Mouse (Mus musculus) myocyte (in vitro differentiated cells): ENCODE results near the gene Snrnp70. TPM values are rescaled to one million over a fixed set of nuclear protein-coding genes. Genes with fewer than 3 reads are reported as not detected.

Source experiments
- H3K27me3 ChIP-seq: one replicate; pipeline ENCODE4 v1.6.1; 2011; ENCODE audit not compliant: control insufficient read depth, insufficient read depth, insufficient read length
- H3K36me3 ChIP-seq: one replicate; pipeline ENCODE4 v1.6.1; 2011; ENCODE audit not compliant: control insufficient read depth, insufficient read depth
- H3K4me2 ChIP-seq: one replicate; pipeline ENCODE4 v1.6.1; 2011; ENCODE audit warnings: low read depth, control low read depth
- H3K4me3 ChIP-seq: one replicate; pipeline ENCODE4 v1.5.1; 2011; ENCODE audit warnings: mild to moderate bottlenecking, control low read depth, moderate library complexity
- H3K79me2 ChIP-seq: one replicate; pipeline ENCODE4 v1.6.1; 2011; ENCODE audit not compliant: control insufficient read depth, insufficient read depth
- H3ac ChIP-seq: one replicate; pipeline ENCODE4 v1.6.1; 2011; ENCODE audit not compliant: control insufficient read depth, insufficient read length
- CEBPB ChIP-seq: IDR thresholded peaks from 2 replicates; pipeline ENCODE4 v1.6.1; 2011; ENCODE audit warnings: mild to moderate bottlenecking, moderate library complexity; ENCODE audit not compliant: poor library complexity, insufficient read depth, severe bottlenecking
- E2F4 ChIP-seq: IDR thresholded peaks from one replicate; pipeline ENCODE4 v1.6.1; 2011; ENCODE audit warnings: mild to moderate bottlenecking, control low read depth, moderate library complexity; ENCODE audit not compliant: insufficient read depth
- MAX ChIP-seq: IDR thresholded peaks from one replicate; pipeline ENCODE4 v1.6.1; 2011; ENCODE audit warnings: low read depth, mild to moderate bottlenecking, control low read depth
- MYOD1 ChIP-seq, 3 experiments: IDR thresholded peaks; one replicate each; pipeline ENCODE4 v1.6.1; 2011; ENCODE audit warnings: control low read depth in 2 of 3, low read depth in 2 of 3, mild to moderate bottlenecking in 2 of 3, moderate library complexity in 1 of 3; ENCODE audit not compliant: insufficient read length in 2 of 3, control insufficient read depth in 1 of 3
- MYOG ChIP-seq, 3 experiments: IDR thresholded peaks; one replicate each; pipeline ENCODE4 v1.6.1; 2011; ENCODE audit warnings: control low read depth in 2 of 3, low read depth in 2 of 3, mild to moderate bottlenecking in 2 of 3; ENCODE audit not compliant: insufficient read length in 2 of 3, control insufficient read depth in 1 of 3, insufficient read depth in 1 of 3
- POLR2A ChIP-seq: IDR thresholded peaks from one replicate; pipeline ENCODE4 v1.6.1; 2011; ENCODE audit warnings: low read depth, mild to moderate bottlenecking, control low read depth, moderate library complexity; ENCODE audit not compliant: insufficient read length
- POLR2AphosphoS2 ChIP-seq: IDR thresholded peaks from one replicate; pipeline ENCODE4 v1.6.1; 2011; ENCODE audit warnings: low read depth, control low read depth; ENCODE audit not compliant: insufficient read length
- REST ChIP-seq: IDR thresholded peaks from one replicate; pipeline ENCODE4 v1.6.1; 2011; ENCODE audit warnings: mild to moderate bottlenecking, control low read depth, moderate library complexity; ENCODE audit not compliant: insufficient read depth, insufficient read length
- SRF ChIP-seq: IDR thresholded peaks from one replicate; pipeline ENCODE4 v1.6.1; 2011; ENCODE audit warnings: low read depth; ENCODE audit not compliant: control insufficient read depth, insufficient read length
- TCF12 ChIP-seq: IDR thresholded peaks from one replicate; pipeline ENCODE4 v1.6.1; 2011; ENCODE audit warnings: mild to moderate bottlenecking, control low read depth; ENCODE audit not compliant: poor library complexity, insufficient read depth, severe bottlenecking
- TCF3 ChIP-seq: IDR thresholded peaks from one replicate; pipeline ENCODE4 v1.6.1; 2011; ENCODE audit warnings: low read depth, control low read depth; ENCODE audit not compliant: insufficient read length
- USF1 ChIP-seq: IDR thresholded peaks from one replicate; pipeline ENCODE4 v1.6.1; 2011; ENCODE audit warnings: low read depth, mild to moderate bottlenecking, control low read depth, moderate library complexity
- polyA plus RNA-seq: library from polyadenylated mRNA; unstranded; fragments of >200 nt; fragmentation: generic; extraction: Trizol; gene quantifications from one replicate; pipeline ENCODE4 v1.2.1, GENCODE M21; 2012; ENCODE audit warnings: missing spikeins

Snrnp70 gene
- polyA plus RNA-seq, 1 experiment: 189 TPM

DNA sequence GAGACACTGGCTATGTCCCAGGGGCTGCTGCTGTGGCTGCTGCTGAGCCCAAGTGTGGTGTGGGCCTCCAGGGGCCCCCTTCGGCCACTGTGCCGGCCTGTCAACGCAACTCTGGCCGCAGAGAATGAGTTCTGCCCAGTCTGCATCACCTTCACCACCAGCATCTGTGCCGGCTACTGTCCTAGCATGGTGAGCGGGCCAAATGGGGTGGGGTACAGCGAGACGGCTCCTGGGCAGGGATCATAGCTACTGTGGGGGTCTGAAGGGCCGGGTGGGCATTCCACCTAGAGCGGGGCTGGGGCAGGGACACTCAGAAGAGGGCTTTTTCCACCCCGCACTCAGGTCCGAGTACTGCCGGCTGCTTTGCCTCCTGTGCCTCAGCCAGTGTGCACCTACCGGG, 25.7 kb upstream of the Snrnp70 start:
- H3ac ChIP-seq: no peak overlapping the region
- peaks cover 3% of the 10 kb centered on the region for H3K36me3 ChIP-seq
- H3K79me2 ChIP-seq: no peaks in the 10 kb centered on the region
- H3K27me3 ChIP-seq: peaks cover under 1% of the 10 kb centered on the region
- H3K4me3 ChIP-seq: no peak overlapping the region
- no peak overlapping the region for H3K4me2 ChIP-seq
- TF ChIP-seq CEBPB: no peak
- no peak for TF ChIP-seq E2F4
- no peak for TF ChIP-seq MAX
- no peak for TF ChIP-seq SRF
- TF ChIP-seq MYOG (IDR thresholded peaks at IDR 0.05; ENCODE audit: control insufficient read depth in 1 of 3, insufficient read depth in 1 of 3, insufficient read length in 2 of 3, low read depth in 2 of 3): no peak
- TF ChIP-seq POLR2AphosphoS2: no peak
- TF ChIP-seq TCF3: no peak
- no peak for TF ChIP-seq USF1
- TF ChIP-seq REST: no peak
- TF ChIP-seq POLR2A: no peak
- no peak for TF ChIP-seq MYOD1 (IDR thresholded peaks at IDR 0.05; ENCODE audit: control insufficient read depth in 1 of 3, insufficient read length in 2 of 3, low read depth in 2 of 3)
- TF ChIP-seq TCF12: no peak

GRCm38 (mm10) chr7:45420615-45420919, 25.0 kb upstream of the Snrnp70 start, which contains the start of gene Lhb:
TSS of gene Lhb (plus strand) at chr7:45420820.
- Histone ChIP-seq H3ac (no peak within 1 kb of the TSS), H3K27me3 (peaks cover 6% of the 10 kb centered on the region), H3K79me2 (no peaks in the 10 kb centered on the region), H3K36me3 (peaks cover 3% of the 10 kb centered on the region), H3K4me2 (no peak within 1 kb of the TSS), H3K4me3 (no peak within 1 kb of the TSS)
- no peak for TF ChIP-seq MYOD1 (IDR thresholded peaks at IDR 0.05; ENCODE audit: control insufficient read depth in 1 of 3, insufficient read length in 2 of 3, low read depth in 2 of 3)
- TF ChIP-seq E2F4: no peak
- TF ChIP-seq CEBPB: no peak
- TF ChIP-seq REST: no peak
- TF ChIP-seq POLR2AphosphoS2: no peak
- TF ChIP-seq POLR2A: no peak
- TF ChIP-seq TCF3: no peak
- no peak for TF ChIP-seq MAX
- no peak for TF ChIP-seq USF1
- no peak for TF ChIP-seq SRF
- no peak for TF ChIP-seq TCF12
- TF ChIP-seq MYOG (IDR thresholded peaks at IDR 0.05; ENCODE audit: control insufficient read depth in 1 of 3, insufficient read depth in 1 of 3, insufficient read length in 2 of 3, low read depth in 2 of 3): no peak

DNA sequence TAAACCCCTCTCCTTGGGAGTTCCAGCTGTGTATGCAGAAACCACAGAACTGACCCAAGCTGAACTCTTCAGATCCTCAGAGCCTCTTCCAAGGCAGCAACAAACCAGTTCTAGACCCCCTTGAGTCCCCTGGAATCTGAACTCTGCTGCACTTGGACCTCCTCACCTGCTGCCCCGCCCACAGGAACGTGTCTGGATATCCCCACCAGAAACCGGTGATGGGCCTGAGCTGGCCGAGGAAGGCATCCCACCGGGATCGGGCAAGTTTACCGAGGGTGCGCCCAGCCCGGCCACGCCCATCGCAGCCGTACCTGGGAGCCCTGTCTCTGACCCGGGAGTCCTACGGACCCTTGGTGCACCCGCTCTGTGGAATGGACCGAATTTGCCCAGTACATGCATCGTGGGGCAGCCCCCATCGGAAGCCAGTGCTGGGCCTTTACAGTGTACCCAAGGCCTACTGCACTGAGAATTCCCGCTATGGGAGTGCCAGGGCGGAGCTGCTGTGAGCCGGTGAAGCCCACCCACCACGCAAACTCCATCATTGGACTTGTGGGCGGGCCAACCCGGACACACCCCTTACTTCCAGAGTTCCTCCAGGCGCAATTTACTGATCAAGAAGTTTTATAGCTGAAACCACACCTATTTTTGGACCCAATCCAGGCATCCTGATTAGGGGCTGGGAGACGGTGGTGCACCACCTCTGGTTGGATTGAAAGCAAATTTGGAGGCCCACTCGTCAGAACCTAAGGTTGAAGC, 24.5 kb upstream of the Snrnp70 start:
- no peak overlapping the region for H3K4me2 ChIP-seq
- peaks cover 9% of the 10 kb centered on the region for H3K27me3 ChIP-seq
- H3K36me3 ChIP-seq: peaks cover 3% of the 10 kb centered on the region
- H3K4me3 ChIP-seq: no peak overlapping the region
- TF ChIP-seq TCF3 (no peak), CEBPB (no peak), TCF12 (no peak), MYOG (IDR thresholded peaks at IDR 0.05; ENCODE audit: control insufficient read depth in 1 of 3, insufficient read depth in 1 of 3, insufficient read length in 2 of 3, low read depth in 2 of 3) (no peak), REST (no peak), MAX (no peak), SRF (no peak), USF1 (no peak), POLR2AphosphoS2 (no peak), E2F4 (no peak), POLR2A (no peak), MYOD1 (IDR thresholded peaks at IDR 0.05; ENCODE audit: control insufficient read depth in 1 of 3, insufficient read length in 2 of 3, low read depth in 2 of 3) (no peak)
- H3K79me2 ChIP-seq: no peaks in the 10 kb centered on the region
- H3ac ChIP-seq: no peak overlapping the region

DNA sequence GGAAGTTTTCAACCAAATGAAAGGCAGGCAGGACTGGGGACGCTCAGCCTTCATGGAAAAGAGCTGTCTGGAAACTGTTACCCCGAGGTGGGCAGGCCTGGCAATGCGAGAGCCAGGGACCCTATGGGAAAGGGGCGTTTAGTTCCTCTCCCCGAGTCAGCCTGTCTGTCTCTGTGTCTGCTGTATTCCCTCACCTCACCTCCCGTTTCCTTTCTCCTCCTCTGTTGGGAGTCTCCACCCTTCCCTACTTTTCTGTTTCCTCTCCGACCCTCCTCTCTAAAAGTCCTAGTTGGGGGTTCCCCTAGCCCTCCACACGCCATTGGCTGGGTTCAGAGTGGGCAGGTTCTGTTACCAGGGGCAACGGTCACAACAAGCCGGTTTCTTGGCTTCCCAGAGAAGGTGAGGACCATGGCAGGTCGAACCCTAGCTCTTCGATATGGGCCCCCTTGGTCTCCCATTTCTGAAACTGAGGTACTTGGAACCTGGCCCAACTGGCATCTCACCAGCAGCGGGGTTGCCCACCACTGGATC, 22.5 kb upstream of the Snrnp70 start:
- Histone ChIP-seq H3K4me3 (no peak overlapping the region), H3K4me2 (no peak overlapping the region), H3K36me3 (no peaks in the 10 kb centered on the region), H3ac (no peak overlapping the region), H3K27me3 (peaks cover 9% of the 10 kb centered on the region), H3K79me2 (no peaks in the 10 kb centered on the region)
- TF ChIP-seq POLR2A (no peak), E2F4 (no peak), MYOD1 (IDR thresholded peaks at IDR 0.05; ENCODE audit: control insufficient read depth in 1 of 3, insufficient read length in 2 of 3, low read depth in 2 of 3) (no peak), REST (no peak), TCF3 (no peak), SRF (no peak), TCF12 (no peak), CEBPB (no peak), MYOG (IDR thresholded peaks at IDR 0.05; ENCODE audit: control insufficient read depth in 1 of 3, insufficient read depth in 1 of 3, insufficient read length in 2 of 3, low read depth in 2 of 3) (no peak), MAX (no peak), USF1 (no peak), POLR2AphosphoS2 (no peak)
